Mouse (Mus musculus) limb, embryonic 14.5 days (tissue): ENCODE measurements around the gene Ano6. TPM values are rescaled to one million over a fixed set of nuclear protein-coding genes. Genes with fewer than 3 reads are reported as not detected.

Source experiments
- ATAC-seq: fragments of 200-750 bp; cut with Nextera tagmentation; 2 replicates; pipeline ENCODE4 v1.8.0; 2017; ENCODE audit warnings: low read depth, moderate number of reproducible peaks, moderate TSS enrichment; ENCODE audit not compliant: low FRiP score
- DNase-seq: peaks from one replicate; pipeline ENCODE4 v3.0.0-alpha.2; 2015; ENCODE audit warnings: low spot score
- H3K27ac ChIP-seq: fragments of 300-500 bp; sonication (generic); replicated peaks from 2 replicates; pipeline ENCODE4 v1.5.1; 2014; ENCODE audit warnings: low read depth, mild to moderate bottlenecking, low read length, moderate library complexity, mixed read lengths
- H3K27me3 ChIP-seq: fragments of 300-500 bp; sonication (generic); 2 replicates; pipeline ENCODE4 v1.6.1; 2014; ENCODE audit warnings: low read length, mixed read lengths; ENCODE audit not compliant: control insufficient read depth, insufficient read depth
- H3K36me3 ChIP-seq: fragments of 300-500 bp; sonication (generic); 2 replicates; pipeline ENCODE4 v1.6.1; 2014; ENCODE audit warnings: mild to moderate bottlenecking, low read length, moderate library complexity, mixed read lengths; ENCODE audit not compliant: control insufficient read depth, insufficient read depth
- H3K4me1 ChIP-seq: fragments of 300-500 bp; sonication (generic); 2 replicates; pipeline ENCODE4 v1.6.1; 2014; ENCODE audit warnings: antibody characterized with exemption, low read length, mixed read lengths; ENCODE audit not compliant: control insufficient read depth, insufficient read depth
- H3K4me2 ChIP-seq: fragments of 300-500 bp; sonication (generic); replicated peaks from 2 replicates; pipeline ENCODE4 v1.6.1; 2014; ENCODE audit warnings: low read depth, mild to moderate bottlenecking, low read length, moderate library complexity; ENCODE audit not compliant: severe bottlenecking
- H3K4me3 ChIP-seq: fragments of 300-500 bp; sonication (generic); replicated peaks from 2 replicates; pipeline ENCODE4 v1.5.1; 2014; ENCODE audit warnings: low read length
- H3K9ac ChIP-seq: fragments of 300-500 bp; sonication (generic); 2 replicates; pipeline ENCODE4 v1.6.1; 2014; ENCODE audit warnings: mild to moderate bottlenecking, low read depth, low read length, moderate library complexity; ENCODE audit not compliant: severe bottlenecking
- H3K9me3 ChIP-seq: fragments of 300-500 bp; sonication (generic); 2 replicates; pipeline ENCODE4 v1.6.1; 2016; ENCODE audit warnings: low read length; ENCODE audit not compliant: control insufficient read depth
- POLR2A ChIP-seq: fragments of 200-500 bp; IDR thresholded peaks from 2 replicates; pipeline ENCODE4 v1.8.0; 2012; ENCODE audit warnings: inconsistent platforms, mild to moderate bottlenecking, moderate library complexity, borderline replicate concordance; ENCODE audit not compliant: insufficient read depth, insufficient read length; ENCODE audit errors: extremely low read depth
- WGBS: fragments of 180-500 bp; shearing (Covaris S2); extraction: QIAGEN DNeasy Blood & Tissue Kit; methylation state at CpG from one replicate; pipeline ENCODE4 v1.1.7; 2014; 5-methylcytosine and 5-hydroxymethylcytosine counted together
- polyA plus RNA-seq, 2 experiments: library from polyadenylated mRNA; depleted of rRNA in 1 of 2; stranded (reverse) in 1 of 2; unstranded in 1 of 2; fragments of >200 nt; fragmentation: Nextera tagmentation in 1 of 2; extraction: Ambion mirVana in 1 of 2; gene quantifications; 2 replicates each; pipeline versions ENCODE4 v1.2.1 to v1.2.3; 2012 to 2014

The Ano6 gene
- polyA plus RNA-seq, 2 experiments = 42.1 to 52.3 TPM

- H3K9ac ChIP-seq = no peak overlapping the region
- ATAC-seq (no peak), DNase-seq (no peak)
- no peaks in the 10 kb centered on the region for H3K4me1 ChIP-seq
- no peak overlapping the region for H3K27ac ChIP-seq
- WGBS = 79% methylated on average over 5 of the region's 5 CpGs
- H3K27me3 ChIP-seq = no peaks in the 10 kb centered on the region
- no peaks in the 10 kb centered on the region for H3K36me3 ChIP-seq
- H3K4me2 ChIP-seq = no peak overlapping the region
- H3K4me3 ChIP-seq = no peak overlapping the region
- TF ChIP-seq POLR2A = no peak
- H3K9me3 ChIP-seq = no peaks in the 10 kb centered on the region
Measured at GRCm38 (mm10) chr15:95768703-95769102, 21.9 kb upstream of the Ano6 start.

GRCm38 (mm10) chr15:95769576-95769975, 21.1 kb upstream of the Ano6 start:
- Histone ChIP-seq H3K9me3 (no peaks in the 10 kb centered on the region), H3K4me1 (no peaks in the 10 kb centered on the region), H3K27ac (no peak overlapping the region), H3K36me3 (no peaks in the 10 kb centered on the region), H3K9ac (no peak overlapping the region), H3K4me3 (no peak overlapping the region), H3K4me2 (no peak overlapping the region), H3K27me3 (no peaks in the 10 kb centered on the region)
- WGBS = 86% methylated on average over 4 of the region's 4 CpGs
- ATAC-seq = no peak
- TF ChIP-seq POLR2A = no peak
- no peak for DNase-seq

DNA sequence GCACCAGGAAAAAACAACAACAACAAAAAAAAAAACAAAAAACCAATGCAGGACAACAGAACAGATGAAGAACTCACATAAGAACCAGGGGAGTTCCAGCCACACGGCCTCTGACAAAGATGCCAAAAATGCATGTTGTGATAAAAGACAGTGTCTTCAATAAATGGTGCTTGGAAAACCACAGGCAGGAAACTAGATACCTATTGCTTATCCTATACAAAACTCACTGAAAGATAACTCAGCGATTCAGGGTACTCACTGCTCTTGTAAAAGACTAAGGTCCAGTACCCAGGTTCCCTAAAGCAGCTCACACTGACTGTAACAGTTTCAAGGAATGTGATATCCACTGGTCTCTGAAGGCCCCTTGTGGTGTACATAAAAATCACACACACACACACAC, 20.3 kb upstream of the Ano6 start:
- no peak for ATAC-seq
- no peak overlapping the region for H3K9ac ChIP-seq
- 87% methylated on average over 2 of the region's 2 CpGs for WGBS
- no peaks in the 10 kb centered on the region for H3K9me3 ChIP-seq
- no peaks in the 10 kb centered on the region for H3K36me3 ChIP-seq
- H3K4me3 ChIP-seq = no peak overlapping the region
- H3K27ac ChIP-seq = no peak overlapping the region
- no peak for TF ChIP-seq POLR2A
- no peaks in the 10 kb centered on the region for H3K4me1 ChIP-seq
- no peaks in the 10 kb centered on the region for H3K27me3 ChIP-seq
- H3K4me2 ChIP-seq = no peak overlapping the region
- no peak for DNase-seq

GRCm38 (mm10) chr15:95772374-95772773, 18.3 kb upstream of the Ano6 start:
- H3K27ac ChIP-seq = no peak overlapping the region
- H3K36me3 ChIP-seq = no peaks in the 10 kb centered on the region
- H3K9me3 ChIP-seq = no peaks in the 10 kb centered on the region
- no peaks in the 10 kb centered on the region for H3K27me3 ChIP-seq
- 63% methylated on average over 13 of the region's 13 CpGs for WGBS
- H3K4me2 ChIP-seq = no peak overlapping the region
- no peaks in the 10 kb centered on the region for H3K4me1 ChIP-seq
- H3K9ac ChIP-seq = no peak overlapping the region
- DNase-seq (no peak), ATAC-seq (no peak)
- no peak overlapping the region for H3K4me3 ChIP-seq
- TF ChIP-seq POLR2A = no peak

GRCm38 (mm10) chr15:95772861-95773836, 17.5 kb upstream of the Ano6 start:
- DNase-seq (peak; percentile 36), ATAC-seq (no peak)
- H3K9me3 ChIP-seq = no peaks in the 10 kb centered on the region

More at GRCm38 (mm10) chr15:95772861-95773836, 17.5 kb upstream of the Ano6 start:
- H3K4me1 ChIP-seq = no peaks in the 10 kb centered on the region
- H3K4me2 ChIP-seq = no peak overlapping the region
- no peak for TF ChIP-seq POLR2A
- no peak overlapping the region for H3K27ac ChIP-seq
- H3K27me3 ChIP-seq = no peaks in the 10 kb centered on the region
- H3K36me3 ChIP-seq = no peaks in the 10 kb centered on the region
- H3K4me3 ChIP-seq = no peak overlapping the region
- no peak overlapping the region for H3K9ac ChIP-seq
- WGBS = 60% methylated on average over 14 of the region's 14 CpGs
